Mouse (Mus musculus): ENCODE measurements at regions not wholly inside any gene's neighbourhood (a gene's known extent, or its start where the extent isn't known, plus 50 kb on each side); places are given as distances from the start of the nearest gene placed in this dataset.

DNA sequence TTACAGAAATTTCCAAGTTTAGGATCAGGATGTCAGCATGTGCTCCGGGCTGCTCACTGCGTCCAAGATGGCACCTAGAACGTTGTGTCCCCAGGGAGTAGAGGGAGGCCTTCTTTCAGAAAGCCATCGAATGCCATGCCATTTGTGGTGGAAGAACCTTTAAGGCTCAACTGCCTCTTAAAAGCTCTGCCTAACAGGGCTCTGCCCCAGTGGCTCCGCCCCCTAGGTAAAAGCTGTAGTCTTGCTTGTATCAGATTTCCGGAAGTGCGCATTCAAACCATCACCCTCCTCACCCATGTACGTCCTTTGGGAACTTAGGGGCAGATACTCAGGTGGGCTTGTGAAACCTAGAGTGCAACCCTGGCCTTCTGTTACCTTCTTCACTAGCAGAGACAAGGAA lies 54.0 kb upstream of the Psmd7 start:
- 85% methylated on average over 8 of the region's 8 CpGs for WGBS
- ATAC-seq: no peak
- no peaks in the 10 kb centered on the region for H3K27me3 ChIP-seq (ENCODE audit: insufficient read depth, low read length)
- no peak overlapping the region for H3K9ac ChIP-seq
- H3K36me3 ChIP-seq (ENCODE audit: insufficient read depth): no peaks in the 10 kb centered on the region
- H3K4me3 ChIP-seq (ENCODE audit: low read depth, low read length): no peak overlapping the region
- no peak overlapping the region for H3K27ac ChIP-seq (ENCODE audit: low read depth, low read length)
- DNase-seq: no peak
- no peaks in the 10 kb centered on the region for H3K9me3 ChIP-seq (ENCODE audit: low read length)
- no peak overlapping the region for H3K4me2 ChIP-seq (ENCODE audit: low read depth)
- H3K4me1 ChIP-seq (ENCODE audit: insufficient read depth): no peaks in the 10 kb centered on the region
- no peak for TF ChIP-seq CTCF (IDR thresholded peaks at IDR 0.05; ENCODE audit: low read depth)

- no peak overlapping the region for H3K4me2 ChIP-seq (ENCODE audit: low read depth)
- no peaks in the 10 kb centered on the region for H3K27me3 ChIP-seq (ENCODE audit: insufficient read depth, low read length)
- no peak overlapping the region for H3K27ac ChIP-seq (ENCODE audit: low read depth, low read length)
- no peak overlapping the region for H3K9ac ChIP-seq
- no peak overlapping the region for H3K4me3 ChIP-seq (ENCODE audit: low read depth, low read length)
- no peak for TF ChIP-seq CTCF (IDR thresholded peaks at IDR 0.05; ENCODE audit: low read depth)
- ATAC-seq (no peak), DNase-seq (no peak)
- no peaks in the 10 kb centered on the region for H3K4me1 ChIP-seq (ENCODE audit: insufficient read depth)
- H3K9me3 ChIP-seq (ENCODE audit: low read length): no peaks in the 10 kb centered on the region
- WGBS: 88% methylated on average over 8 of the region's 8 CpGs
- H3K36me3 ChIP-seq (ENCODE audit: insufficient read depth): no peaks in the 10 kb centered on the region
These were observed 59.7 kb upstream of the Psmd7 start for GRCm38 (mm10) chr8:107647936-107648335.

DNA sequence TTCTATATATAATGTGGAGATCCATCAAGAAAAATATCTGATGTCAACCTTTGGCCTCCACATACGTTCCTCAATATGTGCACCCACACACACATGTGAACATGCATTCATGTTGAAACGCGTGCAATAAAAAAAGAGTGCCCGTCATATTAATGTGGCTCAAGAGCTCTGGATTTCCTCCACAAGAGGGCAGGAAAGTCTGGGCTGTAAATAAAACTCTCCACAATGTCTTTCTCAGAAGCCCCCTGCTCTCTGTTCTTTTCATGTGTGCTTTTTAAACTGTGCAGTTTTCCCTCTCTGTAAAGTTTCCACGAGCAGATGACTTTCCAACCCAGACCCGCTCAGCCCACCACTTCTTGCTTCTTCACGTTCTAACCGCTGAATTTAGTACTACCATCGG lies 62.0 kb upstream of the Psmd7 start:
- Histone ChIP-seq H3K27me3 (ENCODE audit: insufficient read depth, low read length) (no peaks in the 10 kb centered on the region), H3K36me3 (ENCODE audit: insufficient read depth) (no peaks in the 10 kb centered on the region), H3K9me3 (ENCODE audit: low read length) (no peaks in the 10 kb centered on the region), H3K9ac (no peak overlapping the region), H3K4me3 (ENCODE audit: low read depth, low read length) (no peak overlapping the region), H3K4me2 (ENCODE audit: low read depth) (no peak overlapping the region), H3K4me1 (ENCODE audit: insufficient read depth) (no peaks in the 10 kb centered on the region), H3K27ac (ENCODE audit: low read depth, low read length) (no peak overlapping the region)
- WGBS: 91% methylated on average over 9 of the region's 9 CpGs
- DNase-seq: no peak
- TF ChIP-seq CTCF (IDR thresholded peaks at IDR 0.05; ENCODE audit: low read depth): peak; percentile 38
- no peak for ATAC-seq

- H3K36me3 ChIP-seq (ENCODE audit: insufficient read depth): no peaks in the 10 kb centered on the region
- ATAC-seq: no peak
- no peaks in the 10 kb centered on the region for H3K4me1 ChIP-seq (ENCODE audit: insufficient read depth)
- no peak overlapping the region for H3K27ac ChIP-seq (ENCODE audit: low read depth, low read length)
- H3K4me3 ChIP-seq (ENCODE audit: low read depth, low read length): no peak overlapping the region
- H3K27me3 ChIP-seq (ENCODE audit: insufficient read depth, low read length): no peaks in the 10 kb centered on the region
- 83% methylated on average over 11 of the region's 11 CpGs for WGBS
- no peak for TF ChIP-seq CTCF (IDR thresholded peaks at IDR 0.05; ENCODE audit: low read depth)
- H3K9me3 ChIP-seq (ENCODE audit: low read length): no peaks in the 10 kb centered on the region
- DNase-seq: no peak
- H3K4me2 ChIP-seq (ENCODE audit: low read depth): no peak overlapping the region
- H3K9ac ChIP-seq: no peak overlapping the region
These were observed 63.2 kb upstream of the Psmd7 start for GRCm38 (mm10) chr8:107651424-107651823.

DNA sequence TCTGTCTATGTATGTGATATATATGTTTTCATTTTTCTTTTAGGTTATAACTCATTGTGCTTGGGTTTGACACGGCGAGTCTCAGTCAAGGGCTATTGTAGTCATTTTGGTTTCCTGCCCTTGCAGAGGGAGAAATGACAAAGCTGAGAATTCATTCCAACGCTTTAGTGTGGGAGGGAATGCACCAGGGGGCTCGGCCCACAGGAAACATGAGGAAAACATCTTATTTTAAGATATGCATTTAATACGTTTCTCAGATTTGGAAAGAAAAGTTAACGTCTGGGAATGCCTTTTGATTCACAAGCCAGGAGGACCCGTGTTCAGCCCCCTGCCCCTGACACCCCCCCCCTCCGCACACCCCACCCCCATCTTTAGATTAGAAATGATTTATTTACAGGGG lies 64.0 kb upstream of the Psmd7 start:
- Histone ChIP-seq H3K36me3 (ENCODE audit: insufficient read depth) (no peaks in the 10 kb centered on the region), H3K4me1 (ENCODE audit: insufficient read depth) (no peaks in the 10 kb centered on the region), H3K27ac (ENCODE audit: low read depth, low read length) (no peak overlapping the region), H3K9ac (no peak overlapping the region), H3K4me3 (ENCODE audit: low read depth, low read length) (no peak overlapping the region), H3K27me3 (ENCODE audit: insufficient read depth, low read length) (no peaks in the 10 kb centered on the region), H3K4me2 (ENCODE audit: low read depth) (no peak overlapping the region), H3K9me3 (ENCODE audit: low read length) (no peaks in the 10 kb centered on the region)
- WGBS: 84% methylated on average over 8 of the region's 8 CpGs
- ATAC-seq (no peak), DNase-seq (no peak)
- no peak for TF ChIP-seq CTCF (IDR thresholded peaks at IDR 0.05; ENCODE audit: low read depth)

- no peaks in the 10 kb centered on the region for H3K36me3 ChIP-seq (ENCODE audit: insufficient read depth)
- TF ChIP-seq CTCF (IDR thresholded peaks at IDR 0.05; ENCODE audit: low read depth): no peak
- ATAC-seq (no peak), DNase-seq (no peak)
- H3K9ac ChIP-seq: no peak overlapping the region
- H3K27ac ChIP-seq (ENCODE audit: low read depth, low read length): no peak overlapping the region
- WGBS: 92% methylated on average over 10 of the region's 10 CpGs
- H3K4me1 ChIP-seq (ENCODE audit: insufficient read depth): no peaks in the 10 kb centered on the region
- no peak overlapping the region for H3K4me2 ChIP-seq (ENCODE audit: low read depth)
- no peaks in the 10 kb centered on the region for H3K27me3 ChIP-seq (ENCODE audit: insufficient read depth, low read length)
- no peak overlapping the region for H3K4me3 ChIP-seq (ENCODE audit: low read depth, low read length)
- H3K9me3 ChIP-seq (ENCODE audit: low read length): no peaks in the 10 kb centered on the region
These were observed 65.4 kb upstream of the Psmd7 start for GRCm38 (mm10) chr8:107653711-107654110.

DNA sequence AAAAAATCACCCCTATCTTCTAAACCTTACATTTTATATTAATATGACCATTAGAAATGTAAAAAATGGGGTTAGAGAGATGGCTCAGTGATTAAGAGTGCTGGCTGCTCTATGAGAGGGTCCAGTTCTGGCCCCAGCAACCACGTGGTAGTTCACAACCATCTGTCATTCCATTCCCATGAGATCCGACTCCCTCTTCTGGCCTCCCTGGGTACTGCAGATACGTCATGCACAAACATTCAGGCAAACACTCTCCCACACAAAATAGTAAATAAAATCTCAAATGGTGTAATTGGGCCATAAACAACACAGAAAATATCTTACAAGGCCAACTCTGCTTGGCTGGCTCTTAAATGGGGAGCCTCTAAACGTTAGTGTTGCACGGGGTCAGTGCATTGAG lies 68.4 kb upstream of the Psmd7 start:
- H3K27ac ChIP-seq (ENCODE audit: low read depth, low read length): no peak overlapping the region
- no peak overlapping the region for H3K4me2 ChIP-seq (ENCODE audit: low read depth)
- no peaks in the 10 kb centered on the region for H3K36me3 ChIP-seq (ENCODE audit: insufficient read depth)
- 79% methylated on average over 5 of the region's 5 CpGs for WGBS
- H3K4me1 ChIP-seq (ENCODE audit: insufficient read depth): no peaks in the 10 kb centered on the region
- H3K27me3 ChIP-seq (ENCODE audit: insufficient read depth, low read length): no peaks in the 10 kb centered on the region
- H3K4me3 ChIP-seq (ENCODE audit: low read depth, low read length): no peak overlapping the region
- TF ChIP-seq CTCF (IDR thresholded peaks at IDR 0.05; ENCODE audit: low read depth): 0 out of 2 replicates have a peak, but pooled peaks have one; percentile 23
- DNase-seq: no peak
- H3K9ac ChIP-seq: no peak overlapping the region
- no peak for ATAC-seq
- H3K9me3 ChIP-seq (ENCODE audit: low read length): no peaks in the 10 kb centered on the region

- Histone ChIP-seq H3K9me3 (ENCODE audit: low read length) (no peaks in the 10 kb centered on the region), H3K27ac (ENCODE audit: low read depth, low read length) (no peak overlapping the region), H3K36me3 (ENCODE audit: insufficient read depth) (no peaks in the 10 kb centered on the region), H3K4me2 (ENCODE audit: low read depth) (no peak overlapping the region), H3K4me1 (ENCODE audit: insufficient read depth) (no peaks in the 10 kb centered on the region), H3K27me3 (ENCODE audit: insufficient read depth, low read length) (no peaks in the 10 kb centered on the region), H3K4me3 (ENCODE audit: low read depth, low read length) (no peak overlapping the region), H3K9ac (no peak overlapping the region)
- ATAC-seq (no peak), DNase-seq (no peak)
- no peak for TF ChIP-seq CTCF (IDR thresholded peaks at IDR 0.05; ENCODE audit: low read depth)
- 92% methylated on average over 4 of the region's 4 CpGs for WGBS
These were observed 69.5 kb upstream of the Psmd7 start for GRCm38 (mm10) chr8:107657741-107658140.
